Mouse (Mus musculus) megakaryocyte, embryonic 14.5 days (primary cell): ENCODE measurements around the gene Dis3l2. TPM values are rescaled to one million over a fixed set of nuclear protein-coding genes. Genes with fewer than 3 reads are reported as not detected.
A peak's percentile ranks its signal among the peaks of the same experiment; 100 is the strongest.

ENCODE experiments used
- H3K27me3 ChIP-seq: replicated peaks from 2 replicates; pipeline ENCODE3; 2012; ENCODE audit warnings: inconsistent platforms
- H3K36me3 ChIP-seq: replicated peaks from 2 replicates; pipeline ENCODE3; 2012; ENCODE audit warnings: low read length, inconsistent platforms, mixed read lengths
- H3K4me1 ChIP-seq: 2 replicates; pipeline ENCODE4 v1.6.1; 2012; ENCODE audit warnings: inconsistent platforms
- H3K4me3 ChIP-seq: replicated peaks from 2 replicates; pipeline ENCODE3; 2012; ENCODE audit warnings: moderate library complexity, mild to moderate bottlenecking, inconsistent platforms
- H3K9me3 ChIP-seq: 2 replicates; pipeline ENCODE4 v1.6.1; 2012; ENCODE audit warnings: inconsistent platforms
- FLI1 ChIP-seq: IDR thresholded peaks from 2 replicates; pipeline ENCODE4 v1.6.1; 2012; ENCODE audit warnings: low read length, inconsistent platforms, mixed read lengths
- GATA1 ChIP-seq: IDR thresholded peaks from 3 replicates; pipeline ENCODE4 v1.6.1; 2012; ENCODE audit warnings: mixed read lengths, low read length, inconsistent platforms, borderline replicate concordance
- polyA plus RNA-seq: library from polyadenylated mRNA; stranded (reverse); fragments of >175 nt; gene quantifications from 2 replicates; pipeline ENCODE4 v1.2.3, GENCODE M21; 2012; ENCODE audit warnings: low replicate concordance; ENCODE audit not compliant: insufficient read depth

The Dis3l2 gene
- polyA plus RNA-seq, 1 experiment: 7.1 TPM

DNA sequence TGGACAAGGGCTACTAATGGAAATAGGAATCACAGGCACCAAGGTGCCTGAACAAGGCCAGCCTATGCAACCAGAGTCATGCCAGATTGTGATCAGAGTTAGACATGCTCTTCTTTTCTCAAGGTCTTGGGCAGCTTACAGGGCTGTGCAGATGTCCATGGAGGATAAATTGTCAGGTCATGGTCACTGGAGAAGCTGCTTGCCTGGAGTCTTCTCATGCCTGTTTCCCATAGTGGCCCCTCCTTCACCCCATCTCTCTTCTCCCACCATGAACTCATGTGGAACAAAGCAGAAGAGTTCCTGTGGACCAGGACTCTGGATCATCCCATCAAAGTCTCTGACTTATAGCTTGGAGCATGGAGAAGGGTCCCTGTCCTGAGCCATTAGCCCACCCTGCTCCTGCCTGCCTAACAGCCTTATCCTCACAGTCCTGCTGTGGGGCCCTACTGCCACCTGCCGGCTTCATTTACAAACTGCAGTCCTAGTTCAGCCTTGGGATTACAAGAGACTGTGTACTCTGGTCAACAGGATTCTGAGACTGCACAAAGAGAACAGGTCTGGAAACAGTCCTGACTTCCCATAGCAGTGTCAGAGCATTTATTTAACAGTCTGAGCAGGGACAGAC is 338.3 kb downstream of the Dis3l2 start:
- peaks cover 26% of the 10 kb centered on the region for H3K4me1 ChIP-seq
- peaks cover 31% of the 10 kb centered on the region for H3K36me3 ChIP-seq
- no peak for TF ChIP-seq GATA1
- no peak for TF ChIP-seq FLI1
- no peak overlapping the region for H3K4me3 ChIP-seq
- peaks cover 3% of the 10 kb centered on the region for H3K27me3 ChIP-seq
- H3K9me3 ChIP-seq: no peaks in the 10 kb centered on the region

DNA sequence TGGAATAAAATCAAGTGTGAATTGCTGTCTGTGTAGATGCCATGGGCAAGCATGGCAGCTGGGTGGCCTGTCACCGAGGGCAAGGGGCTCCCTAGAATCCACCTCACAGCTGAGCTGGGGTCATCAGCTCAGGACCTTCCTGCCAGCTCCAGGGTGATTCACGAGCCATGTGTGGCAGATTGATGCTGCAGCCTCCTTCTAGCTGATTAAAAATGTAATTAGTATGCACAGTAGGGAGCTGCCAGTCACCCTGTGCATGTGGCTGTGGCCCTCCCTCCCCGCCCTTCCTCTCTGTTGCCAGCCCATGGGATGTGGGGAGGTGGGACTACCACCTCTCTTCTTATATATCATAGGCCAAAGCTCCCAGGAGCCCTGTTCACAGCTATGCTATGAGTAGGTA is 346.5 kb downstream of the Dis3l2 start:
- TF ChIP-seq GATA1: no peak
- no peak for TF ChIP-seq FLI1
- H3K36me3 ChIP-seq: peaks cover 58% of the 10 kb centered on the region
- H3K27me3 ChIP-seq: no peaks in the 10 kb centered on the region

DNA sequence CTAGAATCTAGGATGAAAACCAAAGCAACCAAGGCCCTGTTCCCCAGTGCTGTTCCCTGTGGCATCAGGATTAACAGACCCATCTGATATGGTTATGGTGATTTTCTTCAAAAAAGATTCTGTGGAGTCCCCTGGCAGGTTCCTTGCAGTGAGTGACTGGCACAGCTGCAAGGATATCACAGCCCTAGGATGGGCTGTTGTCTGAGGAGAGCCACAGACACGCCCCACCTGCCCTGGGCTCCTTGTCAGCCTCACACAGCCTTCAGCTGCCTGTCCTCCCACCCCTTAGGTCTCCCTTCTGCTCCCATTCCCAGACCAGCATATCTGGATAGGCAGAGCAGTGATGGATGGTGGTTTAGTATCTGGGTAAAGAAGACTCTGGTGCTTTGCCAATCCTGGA is 347.1 kb downstream of the Dis3l2 start:
- peaks cover 5% of the 10 kb centered on the region; the same call in 1 of the 2 replicates for H3K4me1 ChIP-seq
- H3K36me3 ChIP-seq: peaks cover 52% of the 10 kb centered on the region
- H3K9me3 ChIP-seq: no peaks in the 10 kb centered on the region
- H3K4me3 ChIP-seq: no peak overlapping the region
- no peaks in the 10 kb centered on the region for H3K27me3 ChIP-seq
- TF ChIP-seq FLI1 (no peak), GATA1 (no peak)

More for the DNA sequence above, 346.5 kb downstream of the Dis3l2 start:
- no peak overlapping the region for H3K4me3 ChIP-seq
- H3K9me3 ChIP-seq: no peaks in the 10 kb centered on the region
- H3K4me1 ChIP-seq: peaks cover 8% of the 10 kb centered on the region; the same call in 1 of the 2 replicates

DNA sequence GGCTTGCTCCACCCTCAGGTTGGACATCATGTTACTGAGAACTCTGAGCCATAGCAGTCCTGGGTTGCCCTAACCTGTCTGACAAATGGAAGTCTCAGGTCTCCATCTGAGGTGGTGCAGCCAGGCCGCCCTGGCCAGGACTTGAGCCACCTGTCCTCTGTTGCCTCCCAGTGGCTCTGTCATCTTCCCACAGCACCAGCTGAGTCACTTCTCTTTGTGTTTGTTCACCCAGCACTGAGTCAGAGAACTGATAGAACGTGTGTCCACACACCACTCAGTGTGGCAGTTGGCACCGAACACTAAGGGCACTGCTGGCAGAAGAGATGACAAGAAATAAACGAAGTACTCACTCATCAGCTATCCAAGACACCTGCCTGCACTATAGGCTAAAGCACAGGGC is 347.8 kb downstream of the Dis3l2 start:
- peaks cover 45% of the 10 kb centered on the region for H3K36me3 ChIP-seq
- H3K4me1 ChIP-seq: peaks cover 5% of the 10 kb centered on the region; the same call in 1 of the 2 replicates
- no peak for TF ChIP-seq GATA1
- TF ChIP-seq FLI1: no peak
- H3K4me3 ChIP-seq: no peak overlapping the region
- no peaks in the 10 kb centered on the region for H3K9me3 ChIP-seq
- H3K27me3 ChIP-seq: peaks cover 2% of the 10 kb centered on the region

DNA sequence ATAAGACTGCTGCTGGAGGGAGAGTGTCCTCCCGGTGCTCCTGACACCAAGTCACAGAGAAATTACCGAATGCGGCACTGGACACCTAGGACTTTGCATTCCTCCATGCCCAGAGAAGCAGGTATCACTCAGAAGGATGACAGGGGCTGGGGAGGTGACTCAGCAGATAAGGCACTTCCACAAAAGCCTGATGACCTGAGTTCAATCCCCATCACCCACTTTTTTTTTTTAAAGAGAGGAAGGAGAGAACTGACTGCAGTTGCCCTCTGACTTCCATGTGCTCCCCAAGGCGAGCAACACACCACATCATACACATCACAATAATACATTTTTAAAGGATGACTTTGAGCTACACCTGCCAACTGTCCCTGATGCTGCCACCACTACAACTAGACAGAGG is 353.5 kb downstream of the Dis3l2 start:
- Histone ChIP-seq H3K9me3 (peaks cover 1% of the 10 kb centered on the region), H3K27me3 (peaks cover 15% of the 10 kb centered on the region), H3K4me3 (no peak overlapping the region), H3K4me1 (peaks cover 10% of the 10 kb centered on the region; the same call in 1 of the 2 replicates), H3K36me3 (peaks cover under 1% of the 10 kb centered on the region)
- no peak for TF ChIP-seq GATA1
- TF ChIP-seq FLI1: no peak

DNA sequence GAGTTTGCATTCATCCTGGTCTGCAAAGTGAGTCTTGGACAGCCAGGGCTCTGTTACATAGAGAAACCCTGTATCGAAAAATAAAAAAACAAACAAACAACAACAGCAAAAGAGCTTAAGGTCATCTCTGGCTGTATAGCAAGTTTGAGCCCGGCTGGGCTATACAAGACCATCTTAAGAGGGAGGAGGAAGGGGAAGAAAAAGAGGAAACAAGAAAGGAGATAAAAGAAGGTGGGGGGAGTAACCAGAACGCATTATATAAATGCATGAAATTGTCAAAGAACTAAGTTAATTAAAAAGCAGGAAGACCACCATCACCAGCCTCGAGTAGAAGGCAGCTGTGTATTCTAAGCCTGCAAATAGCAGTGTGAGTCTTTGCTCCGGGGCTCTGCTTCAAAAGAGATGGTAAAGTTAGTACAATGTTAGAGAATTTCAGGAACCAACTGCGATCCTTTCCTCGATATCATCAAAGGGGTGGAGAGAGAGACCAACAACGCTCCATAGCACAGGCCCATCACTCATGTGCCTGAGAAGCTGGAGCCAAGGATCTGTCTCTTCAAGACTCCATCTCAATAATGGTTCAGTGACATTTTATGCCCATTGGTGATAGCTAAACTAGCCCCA is 355.5 kb downstream of the Dis3l2 start:
- Histone ChIP-seq H3K36me3 (no peaks in the 10 kb centered on the region), H3K4me1 (peaks cover 10% of the 10 kb centered on the region; the same call in 1 of the 2 replicates), H3K4me3 (no peak overlapping the region), H3K27me3 (peaks cover 28% of the 10 kb centered on the region), H3K9me3 (peaks cover 12% of the 10 kb centered on the region)
- TF ChIP-seq GATA1 (no peak), FLI1 (no peak)

DNA sequence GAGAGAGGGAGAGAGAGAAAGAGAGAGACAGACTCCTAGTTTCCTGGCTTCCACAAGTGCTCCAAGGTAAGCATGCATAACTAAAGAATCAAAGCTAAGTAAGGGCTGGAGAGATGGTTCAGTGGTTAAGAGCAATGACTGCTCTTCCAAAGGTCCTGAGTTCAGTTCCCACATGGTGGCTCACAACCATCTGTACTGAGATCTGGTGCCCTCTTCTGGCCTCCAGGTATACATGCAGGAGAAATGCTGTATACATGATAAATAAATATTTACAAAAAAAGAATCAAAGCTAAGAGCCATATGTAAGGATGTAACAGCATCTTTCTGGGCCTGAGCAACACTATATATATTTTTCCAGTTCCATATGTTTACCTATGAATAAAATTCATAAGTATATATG is 357.3 kb downstream of the Dis3l2 start:
- no peak for TF ChIP-seq GATA1
- no peak for TF ChIP-seq FLI1
- Histone ChIP-seq H3K36me3 (no peaks in the 10 kb centered on the region), H3K27me3 (peaks cover 38% of the 10 kb centered on the region), H3K4me1 (peaks cover 10% of the 10 kb centered on the region; the same call in 1 of the 2 replicates), H3K4me3 (no peak overlapping the region), H3K9me3 (peaks cover 12% of the 10 kb centered on the region)

DNA sequence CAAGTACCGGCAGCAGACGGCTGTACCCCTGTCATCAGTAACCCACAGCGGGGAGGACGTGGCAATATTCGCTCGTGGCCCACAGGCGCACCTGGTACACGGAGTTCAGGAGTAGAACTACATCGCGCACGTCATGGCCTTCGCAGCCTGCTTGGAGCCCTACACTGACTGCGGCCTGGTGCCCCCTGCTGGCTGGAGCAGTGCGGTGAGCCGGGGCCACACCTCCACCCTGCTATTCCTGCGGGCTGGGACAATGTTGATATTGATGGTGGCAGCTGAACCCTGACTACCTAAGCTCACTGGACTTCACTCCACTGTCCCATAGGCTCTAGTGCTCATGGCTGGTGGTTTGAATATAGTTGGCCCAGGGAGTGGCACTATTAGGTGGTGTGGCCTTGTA is 367.1 kb downstream of the Dis3l2 start:
- H3K4me3 ChIP-seq: peak overlapping the region; percentile 23
- peaks cover 15% of the 10 kb centered on the region for H3K4me1 ChIP-seq
- no peaks in the 10 kb centered on the region for H3K9me3 ChIP-seq
- H3K27me3 ChIP-seq: peaks cover 62% of the 10 kb centered on the region
- TF ChIP-seq FLI1 (no peak), GATA1 (no peak)
- no peaks in the 10 kb centered on the region for H3K36me3 ChIP-seq

DNA sequence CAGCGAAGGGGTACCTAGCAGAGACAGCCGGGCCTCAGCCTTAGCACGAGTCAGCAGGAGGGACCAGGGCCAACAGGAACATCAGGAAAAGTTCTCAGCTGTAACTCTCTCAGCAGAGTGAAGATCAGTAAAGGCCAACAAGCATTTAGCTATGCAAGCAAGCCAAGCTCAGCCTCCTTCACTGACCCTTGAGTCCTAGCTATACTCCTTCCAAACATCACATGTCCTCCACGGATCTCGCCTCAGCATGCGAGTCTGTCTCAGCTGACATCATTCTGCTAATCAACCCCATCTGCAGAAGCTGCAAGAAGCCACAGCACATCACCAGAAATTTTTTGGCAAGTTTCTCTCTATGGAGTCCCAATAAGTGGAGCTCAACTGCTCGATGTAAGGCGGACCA is 370.2 kb downstream of the Dis3l2 start:
- H3K4me1 ChIP-seq: peaks cover 10% of the 10 kb centered on the region; the same call in 1 of the 2 replicates
- peaks cover 45% of the 10 kb centered on the region for H3K27me3 ChIP-seq
- TF ChIP-seq FLI1: no peak
- TF ChIP-seq GATA1: no peak
- H3K36me3 ChIP-seq: no peaks in the 10 kb centered on the region
- no peaks in the 10 kb centered on the region for H3K9me3 ChIP-seq
- H3K4me3 ChIP-seq: no peak overlapping the region

DNA sequence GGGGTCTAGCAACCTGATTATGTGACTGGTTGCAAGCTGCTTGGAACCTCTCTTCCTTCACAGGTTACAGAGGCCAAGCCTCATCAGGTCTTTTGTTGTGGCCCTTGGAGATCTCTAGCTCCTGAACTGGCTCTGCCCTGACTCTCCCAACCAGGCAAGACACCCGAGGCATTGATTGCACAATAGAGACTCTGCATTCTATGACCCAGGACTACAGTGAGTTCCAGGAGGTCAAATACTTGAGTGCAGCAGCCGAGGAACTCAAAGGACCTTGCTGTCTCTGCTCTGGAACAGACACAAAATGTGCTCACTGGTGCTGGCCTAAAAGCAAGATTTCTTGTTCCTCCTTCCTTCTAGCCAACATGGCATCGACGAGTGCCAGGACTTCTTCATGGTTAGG is 382.6 kb downstream of the Dis3l2 start:
- Histone ChIP-seq H3K27me3 (peaks cover 57% of the 10 kb centered on the region), H3K4me1 (no peaks in the 10 kb centered on the region; the same call in 1 of the 2 replicates), H3K4me3 (no peak overlapping the region), H3K9me3 (0 out of 2 replicates have a peak, but pooled peaks cover 2% of the 10 kb centered on the region), H3K36me3 (no peaks in the 10 kb centered on the region)
- TF ChIP-seq GATA1 (no peak), FLI1 (no peak)

DNA sequence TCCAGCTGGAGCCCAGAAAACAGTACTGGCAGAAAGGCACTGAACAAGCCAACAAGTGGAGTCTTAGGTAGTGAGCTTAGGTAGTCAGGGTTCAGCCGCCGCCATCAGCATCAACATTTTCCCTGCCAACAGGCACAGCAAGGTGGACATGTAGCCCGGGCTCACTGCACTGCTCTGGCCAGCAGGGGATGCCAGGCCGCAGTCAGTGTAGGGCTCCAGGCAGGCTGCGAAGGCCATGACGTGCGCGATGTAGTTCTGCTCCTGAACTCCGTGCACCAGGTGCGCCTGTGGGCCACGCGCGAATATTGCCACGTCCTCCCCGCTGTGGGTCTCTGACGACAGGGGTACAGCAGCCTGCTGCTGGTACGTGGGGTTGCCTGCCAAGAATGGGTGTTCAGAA is 383.4 kb downstream of the Dis3l2 start:
- peaks cover 58% of the 10 kb centered on the region for H3K27me3 ChIP-seq
- H3K4me3 ChIP-seq: no peak overlapping the region
- no peak for TF ChIP-seq GATA1
- no peak for TF ChIP-seq FLI1
- no peaks in the 10 kb centered on the region; the same call in 1 of the 2 replicates for H3K4me1 ChIP-seq
- 0 out of 2 replicates have a peak, but pooled peaks cover 2% of the 10 kb centered on the region for H3K9me3 ChIP-seq
- no peaks in the 10 kb centered on the region for H3K36me3 ChIP-seq
